Mouse (Mus musculus) midbrain, embryonic 11.5 days (tissue): ENCODE data around the gene Pde2a. TPM values are rescaled to one million over a fixed set of nuclear protein-coding genes. Genes with fewer than 3 reads are reported as not detected.

Source experiments
- ATAC-seq: fragments of 200-750 bp; cut with Nextera tagmentation; 2 replicates; pipeline ENCODE4 v1.8.0; 2017; ENCODE audit warnings: moderate TSS enrichment, moderate library complexity; ENCODE audit not compliant: low FRiP score
- DNase-seq: peaks from one replicate; pipeline ENCODE4 v3.0.0; 2015; ENCODE audit warnings: low spot score; ENCODE audit errors: missing footprints
- H3K27ac ChIP-seq: fragments of 300-500 bp; sonication (generic); 2 replicates; pipeline ENCODE4 v1.5.1; 2014; ENCODE audit warnings: low read depth, low read length
- H3K27me3 ChIP-seq: fragments of 300-500 bp; sonication (generic); 2 replicates; pipeline ENCODE4 v1.6.1; 2014; ENCODE audit warnings: mild to moderate bottlenecking, low read length, moderate library complexity, mixed read lengths; ENCODE audit not compliant: control insufficient read depth, insufficient read depth
- H3K36me3 ChIP-seq: fragments of 300-500 bp; sonication (generic); 2 replicates; pipeline ENCODE4 v1.6.1; 2014; ENCODE audit warnings: mild to moderate bottlenecking, low read length, moderate library complexity, mixed read lengths; ENCODE audit not compliant: control insufficient read depth, insufficient read depth
- H3K4me1 ChIP-seq: fragments of 300-500 bp; sonication (generic); 2 replicates; pipeline ENCODE4 v1.6.1; 2014; ENCODE audit warnings: low read length; ENCODE audit not compliant: control insufficient read depth, insufficient read depth
- H3K4me2 ChIP-seq: fragments of 300-500 bp; sonication (generic); 2 replicates; pipeline ENCODE4 v1.6.1; 2014; ENCODE audit warnings: mild to moderate bottlenecking, moderate library complexity
- H3K4me3 ChIP-seq: fragments of 300-500 bp; sonication (generic); 2 replicates; pipeline ENCODE4 v1.5.1; 2014; ENCODE audit warnings: low read depth, low read length
- H3K9ac ChIP-seq: fragments of 300-500 bp; sonication (generic); 2 replicates; pipeline ENCODE4 v1.6.1; 2014; ENCODE audit warnings: low read length
- H3K9me3 ChIP-seq: fragments of 300-500 bp; sonication (generic); 2 replicates; pipeline ENCODE4 v1.6.1; 2016; ENCODE audit warnings: low read length; ENCODE audit not compliant: control insufficient read depth
- WGBS: fragments of 180-500 bp; shearing (Covaris S2); extraction: QIAGEN DNeasy Blood & Tissue Kit; methylation state at CpG from one replicate; pipeline ENCODE4 v1.1.7; 2014; 5-methylcytosine and 5-hydroxymethylcytosine counted together
- polyA plus RNA-seq: library from polyadenylated mRNA; unstranded; fragments of >200 nt; fragmentation: Nextera tagmentation; extraction: Ambion mirVana; gene quantifications from 2 replicates; pipeline ENCODE4 v1.2.1, GENCODE M21; 2014

Gene Pde2a
- polyA plus RNA-seq, 1 experiment from 2014 or later: 13.0 TPM

DNA sequence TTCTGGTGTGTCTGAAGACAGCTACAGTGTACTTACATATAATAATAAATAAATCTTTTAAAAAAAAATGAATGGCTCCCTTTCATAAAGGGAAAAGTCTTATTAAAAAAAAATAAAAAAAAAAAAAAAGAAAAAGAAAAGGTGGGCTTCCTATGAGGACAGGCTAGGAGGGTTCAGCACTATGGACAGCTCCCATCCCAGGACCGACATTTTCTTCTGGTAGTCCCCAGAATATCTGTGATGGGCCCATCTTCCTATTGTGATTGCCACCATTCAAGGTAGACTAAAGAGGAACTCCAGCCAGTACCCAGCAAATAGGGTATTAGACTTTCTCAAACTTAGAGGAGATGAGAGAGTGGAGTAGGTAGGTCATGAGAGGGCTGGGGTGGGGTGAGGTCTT lies 16.4 kb downstream of the Pde2a start:
- H3K36me3 ChIP-seq: no peaks in the 10 kb centered on the region
- no peak for DNase-seq

DNA sequence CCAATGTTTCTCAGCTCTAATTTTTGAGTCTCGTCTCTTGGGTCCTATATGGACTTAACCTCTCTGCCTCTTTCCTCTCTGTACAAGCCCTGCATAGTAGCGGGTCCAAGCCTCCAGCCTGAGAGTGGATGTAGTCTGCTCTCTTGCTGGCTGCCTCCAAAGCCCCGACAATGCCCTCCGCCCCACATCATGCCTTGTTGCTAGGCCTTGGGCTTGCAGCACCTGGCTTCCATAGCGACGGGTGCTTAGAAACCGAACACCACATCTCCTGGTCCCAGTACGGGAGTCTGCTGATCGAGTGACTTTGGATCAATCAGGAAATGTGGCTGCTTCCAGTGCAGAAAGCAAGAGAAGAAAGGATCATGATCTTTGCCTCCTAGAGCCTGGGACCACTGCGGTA lies 21.6 kb downstream of the Pde2a start:
- H3K27ac ChIP-seq: no peak overlapping the region
- WGBS: 64% methylated on average over 10 of the region's 10 CpGs
- H3K9me3 ChIP-seq: no peaks in the 10 kb centered on the region
- H3K9ac ChIP-seq: no peak overlapping the region
- H3K36me3 ChIP-seq: no peaks in the 10 kb centered on the region
- no peak overlapping the region for H3K4me3 ChIP-seq
- no peaks in the 10 kb centered on the region for H3K27me3 ChIP-seq
- H3K4me2 ChIP-seq: no peak overlapping the region
- ATAC-seq (no peak), DNase-seq (no peak)
- no peaks in the 10 kb centered on the region for H3K4me1 ChIP-seq

More for the DNA sequence above, 16.4 kb downstream of the Pde2a start:
- H3K9me3 ChIP-seq: no peaks in the 10 kb centered on the region
- H3K4me2 ChIP-seq: no peak overlapping the region
- H3K4me1 ChIP-seq: no peaks in the 10 kb centered on the region
- no peak for ATAC-seq
- no peaks in the 10 kb centered on the region for H3K27me3 ChIP-seq
- WGBS: 15% methylated on average over 1 of the region's 1 CpGs
- no peak overlapping the region for H3K4me3 ChIP-seq
- no peak overlapping the region for H3K9ac ChIP-seq
- H3K27ac ChIP-seq: no peak overlapping the region

DNA sequence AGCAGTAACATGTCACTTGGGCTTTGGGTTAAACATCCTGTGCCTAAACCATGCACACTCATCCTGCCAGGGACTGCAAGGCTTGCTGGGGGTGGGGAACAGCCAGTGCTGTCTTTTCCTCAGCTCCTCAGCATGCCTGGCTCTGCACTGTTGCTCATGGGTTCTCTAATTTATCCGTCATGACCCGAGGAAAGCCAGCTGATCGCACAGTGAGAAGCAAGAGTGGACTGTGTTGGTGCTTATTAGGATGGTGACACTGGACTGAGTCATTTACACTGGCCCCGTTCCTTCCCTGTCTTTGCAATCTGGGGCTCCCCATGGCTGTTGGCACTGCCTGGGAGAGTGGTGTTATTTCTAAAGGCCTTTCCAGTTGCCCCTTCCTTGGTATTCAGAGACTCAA lies 22.7 kb downstream of the Pde2a start:
- no peaks in the 10 kb centered on the region for H3K9me3 ChIP-seq

DNA sequence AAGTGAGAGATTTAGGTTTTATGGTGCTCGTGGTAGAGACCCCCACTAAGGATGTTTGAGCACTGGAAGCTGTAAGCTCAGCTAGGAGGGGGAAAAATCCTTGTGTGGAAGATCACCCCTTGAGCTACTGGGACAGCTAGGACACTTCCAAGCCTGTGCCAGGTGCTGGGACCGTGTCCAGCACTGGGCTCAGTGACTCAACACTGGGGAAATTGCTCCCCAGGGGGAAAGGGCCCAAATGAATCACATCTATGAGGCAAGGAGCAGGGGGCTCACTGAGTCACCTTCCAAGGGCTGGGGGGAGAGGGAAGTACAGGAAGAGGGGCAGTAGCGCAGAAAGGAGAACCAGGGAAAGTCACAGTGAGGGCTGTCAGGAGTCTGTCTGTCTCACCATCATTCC lies 28.4 kb downstream of the Pde2a start:
- Histone ChIP-seq H3K4me3 (no peak overlapping the region), H3K36me3 (no peaks in the 10 kb centered on the region), H3K9ac (no peak overlapping the region), H3K4me2 (no peak overlapping the region), H3K27me3 (peaks cover 5% of the 10 kb centered on the region; the same call in 1 of the 2 replicates), H3K4me1 (no peaks in the 10 kb centered on the region), H3K9me3 (no peaks in the 10 kb centered on the region), H3K27ac (no peak overlapping the region)
- DNase-seq (no peak), ATAC-seq (no peak)
- 47% methylated on average over 3 of the region's 3 CpGs for WGBS

More for the DNA sequence above, 22.7 kb downstream of the Pde2a start:
- Histone ChIP-seq H3K36me3 (no peaks in the 10 kb centered on the region), H3K4me1 (no peaks in the 10 kb centered on the region), H3K9ac (no peak overlapping the region), H3K27me3 (no peaks in the 10 kb centered on the region), H3K4me3 (no peak overlapping the region), H3K27ac (no peak overlapping the region), H3K4me2 (no peak overlapping the region)
- ATAC-seq (no peak), DNase-seq (no peak)
- 76% methylated on average over 4 of the region's 4 CpGs for WGBS

DNA sequence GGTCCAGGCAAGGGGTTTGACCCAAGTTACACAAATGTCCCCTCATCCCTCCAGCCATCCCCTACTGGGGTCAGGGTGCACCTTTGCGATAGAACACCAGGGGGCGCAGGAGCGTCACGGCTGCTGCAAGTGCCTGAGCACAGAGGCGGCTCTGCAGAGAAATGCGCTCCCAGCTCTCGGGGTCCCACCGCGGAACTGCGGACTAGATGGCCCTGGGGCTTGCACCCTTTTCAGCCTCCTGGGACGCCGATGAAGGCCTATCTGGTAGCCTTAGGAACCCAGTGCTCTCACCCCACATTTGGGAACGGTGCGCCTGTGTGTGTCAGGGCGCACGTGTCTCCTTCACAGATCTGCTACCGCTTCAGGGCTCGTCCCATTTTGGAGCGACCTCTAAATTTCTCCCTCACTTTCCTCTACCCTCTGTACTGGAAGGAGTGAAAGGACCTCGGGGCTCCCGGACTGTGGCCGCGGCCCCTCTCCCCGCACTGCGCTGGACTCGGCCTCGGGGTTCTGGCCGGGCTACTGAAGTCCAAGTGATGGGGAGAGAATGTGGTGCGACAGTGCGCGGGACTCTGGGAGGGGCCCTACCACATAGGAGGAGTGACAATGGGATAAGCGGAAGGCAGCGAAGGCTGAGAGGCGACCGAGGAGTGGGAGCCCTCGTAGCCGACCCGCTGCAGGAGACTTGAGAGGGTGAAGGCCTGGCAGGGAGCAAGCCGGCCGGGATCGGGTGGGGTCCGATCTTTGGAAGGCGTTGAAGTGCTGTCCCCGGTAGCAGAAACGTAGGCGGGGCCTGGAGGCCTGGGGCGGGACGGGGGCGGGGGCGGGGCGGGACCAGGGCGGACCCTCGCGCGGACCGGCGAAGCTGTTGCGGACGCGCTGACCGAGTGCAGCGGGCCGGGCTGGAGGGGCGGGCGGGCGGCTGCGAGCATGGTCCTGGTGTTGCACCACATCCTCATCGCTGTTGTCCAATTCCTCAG lies 29.2 kb downstream of the Pde2a start:
- DNase-seq: peak; percentile 99
- peak; percentile 84 for ATAC-seq
- WGBS: under 1% methylated on average over 63 of the region's 68 CpGs
- Histone ChIP-seq H3K9ac (peak overlapping the region; percentile 64), H3K36me3 (no peaks in the 10 kb centered on the region), H3K4me2 (peak overlapping the region; percentile 93), H3K4me1 (no peaks in the 10 kb centered on the region), H3K27me3 (peaks cover 5% of the 10 kb centered on the region; the same call in 1 of the 2 replicates), H3K4me3 (peak overlapping the region; percentile 48), H3K9me3 (no peaks in the 10 kb centered on the region), H3K27ac (no peak overlapping the region)

DNA sequence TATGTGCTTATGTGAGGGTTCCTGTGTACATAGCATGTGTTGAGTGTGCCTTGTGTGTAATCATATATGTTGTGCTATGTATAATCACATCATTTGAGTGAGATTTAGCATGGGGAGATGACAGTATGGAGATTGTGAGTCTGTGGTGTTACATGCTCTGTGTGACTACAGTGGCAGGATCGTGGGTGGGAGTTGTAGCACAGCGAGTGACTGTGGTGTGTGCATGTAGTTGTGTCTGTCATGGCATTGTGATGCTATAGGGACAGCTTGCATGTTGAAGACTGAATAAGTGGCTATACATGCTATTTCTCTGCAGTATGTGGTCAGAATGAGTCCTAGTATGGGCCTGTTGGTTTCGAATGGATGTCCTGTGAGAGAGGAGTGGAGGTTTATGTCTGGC lies 31.2 kb downstream of the Pde2a start:
- no peak for DNase-seq
- no peak overlapping the region for H3K4me3 ChIP-seq
- H3K4me1 ChIP-seq: no peaks in the 10 kb centered on the region
- no peaks in the 10 kb centered on the region for H3K36me3 ChIP-seq
- H3K4me2 ChIP-seq: no peak overlapping the region
- no peak for ATAC-seq
- WGBS: 88% methylated on average over 3 of the region's 3 CpGs
- H3K9me3 ChIP-seq: no peaks in the 10 kb centered on the region
- H3K9ac ChIP-seq: no peak overlapping the region
- H3K27me3 ChIP-seq: peaks cover 5% of the 10 kb centered on the region; the same call in 1 of the 2 replicates
- no peak overlapping the region for H3K27ac ChIP-seq

DNA sequence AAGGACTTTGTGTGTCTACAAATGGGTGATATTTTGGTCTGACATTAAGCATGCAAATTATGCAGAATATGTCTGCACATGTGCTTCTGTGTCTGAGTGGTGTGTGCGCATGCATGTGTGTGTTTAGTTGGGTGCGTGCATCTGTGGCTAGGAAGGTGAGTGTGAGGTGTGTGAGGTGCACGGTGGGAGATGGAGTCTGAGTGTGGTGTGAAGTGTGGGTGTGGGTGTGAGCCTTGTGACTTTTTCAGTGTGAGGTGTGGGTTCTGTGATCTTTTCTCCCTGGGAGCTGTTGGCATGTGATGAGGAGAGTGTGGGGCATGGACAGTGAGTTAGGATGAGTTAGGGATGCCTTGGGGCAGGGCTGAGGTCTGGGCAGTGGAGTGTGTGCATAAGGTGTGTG lies 31.8 kb downstream of the Pde2a start:
- no peak for DNase-seq
- H3K4me1 ChIP-seq: no peaks in the 10 kb centered on the region
- H3K36me3 ChIP-seq: no peaks in the 10 kb centered on the region
- H3K27me3 ChIP-seq: peaks cover 5% of the 10 kb centered on the region; the same call in 1 of the 2 replicates
- no peak for ATAC-seq
- H3K27ac ChIP-seq: no peak overlapping the region
- no peak overlapping the region for H3K4me2 ChIP-seq
- H3K4me3 ChIP-seq: no peak overlapping the region
- 91% methylated on average over 3 of the region's 3 CpGs for WGBS
- H3K9me3 ChIP-seq: no peaks in the 10 kb centered on the region
- no peak overlapping the region for H3K9ac ChIP-seq

DNA sequence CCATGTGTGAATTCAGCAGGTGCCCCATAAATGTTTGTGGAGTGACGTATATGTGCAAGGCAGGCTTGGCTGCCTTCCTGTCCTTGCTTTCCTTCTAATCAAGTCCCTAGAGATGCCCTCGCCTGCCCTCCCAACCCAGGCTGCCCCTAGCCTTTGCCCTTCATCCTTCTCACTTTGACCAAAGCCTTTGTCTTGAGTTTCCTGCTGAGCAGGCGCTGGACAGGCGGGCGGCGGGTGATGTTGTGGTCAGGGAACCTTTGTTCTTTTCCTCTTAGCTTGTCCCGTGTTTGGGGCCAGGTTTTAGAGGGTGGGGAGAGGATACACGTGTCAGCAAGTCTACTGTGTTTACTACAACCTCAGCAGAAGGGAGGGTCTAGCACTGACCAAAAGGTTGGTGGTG lies 32.2 kb downstream of the Pde2a start:
- DNase-seq (peak; percentile 53), ATAC-seq (no peak)
- Histone ChIP-seq H3K4me2 (no peak overlapping the region), H3K9me3 (no peaks in the 10 kb centered on the region), H3K36me3 (no peaks in the 10 kb centered on the region), H3K4me3 (no peak overlapping the region), H3K27ac (no peak overlapping the region), H3K27me3 (peaks cover 5% of the 10 kb centered on the region; the same call in 1 of the 2 replicates), H3K9ac (no peak overlapping the region), H3K4me1 (no peaks in the 10 kb centered on the region)
- WGBS: 15% methylated on average over 8 of the region's 8 CpGs

DNA sequence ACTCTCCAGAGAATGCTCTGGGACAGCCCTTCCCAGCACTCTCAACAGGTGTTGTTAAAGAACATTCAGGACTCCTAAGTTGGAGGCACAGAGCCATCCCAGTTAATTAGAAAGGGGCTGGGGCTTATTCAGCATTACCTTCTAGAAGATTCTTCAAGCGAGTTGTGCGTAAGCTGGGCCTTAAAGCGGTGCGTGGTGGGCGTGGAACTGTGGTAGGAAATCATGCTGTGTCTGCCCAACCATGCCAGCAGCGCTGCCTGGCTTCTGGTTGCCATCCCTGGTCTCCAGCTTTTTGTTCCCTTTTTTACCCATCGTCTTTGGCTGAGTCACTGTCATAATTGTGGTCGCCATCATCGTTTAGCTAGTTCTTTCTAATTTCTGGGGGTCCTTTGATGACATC lies 33.0 kb downstream of the Pde2a start:
- no peaks in the 10 kb centered on the region for H3K36me3 ChIP-seq
- H3K9ac ChIP-seq: no peak overlapping the region
- no peaks in the 10 kb centered on the region for H3K9me3 ChIP-seq
- 92% methylated on average over 9 of the region's 9 CpGs for WGBS
- peaks cover 5% of the 10 kb centered on the region; the same call in 1 of the 2 replicates for H3K27me3 ChIP-seq
- ATAC-seq (no peak), DNase-seq (no peak)
- H3K4me2 ChIP-seq: no peak overlapping the region
- H3K4me1 ChIP-seq: no peaks in the 10 kb centered on the region
- H3K4me3 ChIP-seq: no peak overlapping the region
- no peak overlapping the region for H3K27ac ChIP-seq
